Mouse (Mus musculus): ENCODE measurements around the gene Gm3159. TPM values are rescaled to one million over a fixed set of nuclear protein-coding genes. Genes with fewer than 3 reads are reported as not detected.
"Not testable (repeated sequence)": the region's sequence is repeated elsewhere in the genome, so short reads cannot be mapped to it uniquely, and the experiment has no call there.

Gm3159 gene
- total and polyA plus RNA-seq, 3 experiments = 0.44 TPM; not detected in 2

- H3K36me3 ChIP-seq (replicated peaks); DNase-seq (ENCODE audit: low spot score); H3K9me3 ChIP-seq (replicated peaks); H3K27me3 ChIP-seq (ENCODE audit: insufficient read depth, low read length); H3K4me1 ChIP-seq (ENCODE audit: insufficient read depth, low read depth, low read length); ATAC-seq (ENCODE audit: extremely low read depth, insufficient number of reproducible peaks, low FRiP score, poor library complexity, severe bottlenecking); H3K4me3 ChIP-seq (ENCODE audit: low read depth, low read length): not testable (repeated sequence)
Observed at GRCm38 (mm10) chr14:4414965-4415835, 17.9 kb downstream of the Gm3159 start, which contains the start of gene Gm3164. TSS of gene Gm3164 (plus strand) at chr14:4415448.

- not testable (repeated sequence) for H3K4me3 ChIP-seq (ENCODE audit: low read depth, low read length); H3K4me1 ChIP-seq (ENCODE audit: insufficient read depth, low read depth, low read length); DNase-seq (ENCODE audit: low spot score); H3K27me3 ChIP-seq (ENCODE audit: insufficient read depth, low read length); H3K9me3 ChIP-seq (replicated peaks); ATAC-seq (ENCODE audit: extremely low read depth, insufficient number of reproducible peaks, low FRiP score, poor library complexity, severe bottlenecking); H3K36me3 ChIP-seq (replicated peaks)
Observed at GRCm38 (mm10) chr14:4430692-4431091, 33.4 kb downstream of the Gm3159 start, which contains the start of gene Gm3173. TSS of gene Gm3173 (plus strand) at chr14:4430992.

Other genes starting within 250 kb of the Gm3159 start
- not detected in 2 replicates for gene Gm3127, start 232.5 kb upstream of the Gm3159 start, total RNA-seq (2014; fragmentation: Nextera tagmentation)
- gene Gm3127, start 232.5 kb upstream of the Gm3159 start, total RNA-seq (2017) = 0.16 TPM in 1 of 2 replicates, not detected in the other
- gene Gm3127, start 232.5 kb upstream of the Gm3159 start, polyA plus RNA-seq (2012) = not detected in 2 replicates
- not detected in 2 replicates for gene Gm2974, start 214.9 kb upstream of the Gm3159 start, total RNA-seq (2014; fragmentation: Nextera tagmentation)
- gene Gm2974, start 214.9 kb upstream of the Gm3159 start, total RNA-seq (2017) = not detected in 2 replicates
- gene Gm2974, start 214.9 kb upstream of the Gm3159 start, polyA plus RNA-seq (2012) = not detected in 2 replicates
- gene Gm3138, start 147.9 kb upstream of the Gm3159 start, total RNA-seq (2014; fragmentation: Nextera tagmentation) = not detected in 2 replicates
- 0.11 TPM in 1 of 2 replicates, not detected in the other for gene Gm3138, start 147.9 kb upstream of the Gm3159 start, total RNA-seq (2017)
- not detected in 2 replicates for gene Gm3138, start 147.9 kb upstream of the Gm3159 start, polyA plus RNA-seq (2012)
- not detected in 2 replicates for gene Gm3149, start 80.2 kb upstream of the Gm3159 start, total RNA-seq (2014; fragmentation: Nextera tagmentation)
- gene Gm3149, start 80.2 kb upstream of the Gm3159 start, total RNA-seq (2017) = not detected in 2 replicates
- not detected in 2 replicates for gene Gm3149, start 80.2 kb upstream of the Gm3159 start, polyA plus RNA-seq (2012)
- gene 2610042L04Rik, start 62.8 kb upstream of the Gm3159 start, total RNA-seq (2014; fragmentation: Nextera tagmentation) = not detected in 2 replicates
- 0.44 TPM in 1 of 2 replicates, not detected in the other for gene 2610042L04Rik, start 62.8 kb upstream of the Gm3159 start, total RNA-seq (2017)
- gene 2610042L04Rik, start 62.8 kb upstream of the Gm3159 start, polyA plus RNA-seq (2012) = not detected in 2 replicates
- gene Gm3164, start 17.9 kb downstream of the Gm3159 start, total RNA-seq (2014; fragmentation: Nextera tagmentation) = not detected in 2 replicates
- gene Gm3164, start 17.9 kb downstream of the Gm3159 start, total RNA-seq (2017) = 0.06 TPM in 1 of 2 replicates, not detected in the other
- gene Gm3164, start 17.9 kb downstream of the Gm3159 start, polyA plus RNA-seq (2012) = not detected in 2 replicates
- gene Gm3173, start 33.5 kb downstream of the Gm3159 start, total RNA-seq (2014; fragmentation: Nextera tagmentation) = not detected in 2 replicates
- gene Gm3173, start 33.5 kb downstream of the Gm3159 start, total RNA-seq (2017) = not detected in 2 replicates
- not detected in 2 replicates for gene Gm3173, start 33.5 kb downstream of the Gm3159 start, polyA plus RNA-seq (2012)
- gene Gm3182, start 84.2 kb downstream of the Gm3159 start, total RNA-seq (2014; fragmentation: Nextera tagmentation) = not detected in 2 replicates
- 0.49 TPM in 1 of 2 replicates, not detected in the other for gene Gm3182, start 84.2 kb downstream of the Gm3159 start, total RNA-seq (2017)
- not detected in 2 replicates for gene Gm3182, start 84.2 kb downstream of the Gm3159 start, polyA plus RNA-seq (2012)
- gene Gm3047, start 157.9 kb downstream of the Gm3159 start, total RNA-seq (2014; fragmentation: Nextera tagmentation) = not detected in 2 replicates
- not detected in 2 replicates for gene Gm3047, start 157.9 kb downstream of the Gm3159 start, total RNA-seq (2017)
- not detected in 2 replicates for gene Gm3047, start 157.9 kb downstream of the Gm3159 start, polyA plus RNA-seq (2012)
- not detected in 2 replicates for gene Gm8159, start 234.8 kb downstream of the Gm3159 start, total RNA-seq (2014; fragmentation: Nextera tagmentation)
- gene Gm8159, start 234.8 kb downstream of the Gm3159 start, total RNA-seq (2017) = 0.17 TPM in 1 of 2 replicates, not detected in the other
- not detected in 2 replicates for gene Gm8159, start 234.8 kb downstream of the Gm3159 start, polyA plus RNA-seq (2012)

All from G1E (cell line).